Mouse (Mus musculus) embryo, embryonic 9.5 days (tissue): ENCODE data around the gene Gm29776.

Experiments used
- DNase-seq: peaks from one replicate; pipeline ENCODE4 v3.0.0-alpha.2; 2017; ENCODE audit errors: extremely low spot score

Gene Gm29776

GRCm38 (mm10) chr14:54698733-54699132 is at the start of gene Gm29776:
Gene Gm29776, minus strand, starts transcription at chr14:54698833.
- no peak for DNase-seq

- DNase-seq: no peak
Observed at GRCm38 (mm10) chr14:54746038-54746437, 47.4 kb upstream of the Gm29776 start.

- no peak for DNase-seq
Observed at GRCm38 (mm10) chr14:54744473-54744872, 45.8 kb upstream of the Gm29776 start.

GRCm38 (mm10) chr14:54742375-54742774 is 43.7 kb upstream of the Gm29776 start:
- DNase-seq: no peak

GRCm38 (mm10) chr14:54741721-54742120 is 43.1 kb upstream of the Gm29776 start:
- DNase-seq: no peak

- no peak for DNase-seq
Observed at GRCm38 (mm10) chr14:54737634-54738033, 39.0 kb upstream of the Gm29776 start.

- DNase-seq: no peak
Observed at GRCm38 (mm10) chr14:54736555-54737552, 38.2 kb upstream of the Gm29776 start.

GRCm38 (mm10) chr14:54735221-54735620 is 36.6 kb upstream of the Gm29776 start:
- no peak for DNase-seq

- no peak for DNase-seq
Observed at GRCm38 (mm10) chr14:54734004-54734403, 35.4 kb upstream of the Gm29776 start.

GRCm38 (mm10) chr14:54732206-54732605 is 33.6 kb upstream of the Gm29776 start:
- no peak for DNase-seq

GRCm38 (mm10) chr14:54730305-54730704 is 31.7 kb upstream of the Gm29776 start:
- DNase-seq: no peak

- DNase-seq: no peak
Observed at GRCm38 (mm10) chr14:54728823-54729653, 30.4 kb upstream of the Gm29776 start.

- no peak for DNase-seq
Observed at GRCm38 (mm10) chr14:54727565-54727964, 28.9 kb upstream of the Gm29776 start.

- no peak for DNase-seq
Observed at GRCm38 (mm10) chr14:54724049-54724448, 25.4 kb upstream of the Gm29776 start.

GRCm38 (mm10) chr14:54721711-54722110 is 23.1 kb upstream of the Gm29776 start:
- DNase-seq: no peak

- DNase-seq: no peak
Observed at GRCm38 (mm10) chr14:54720654-54721350, 22.2 kb upstream of the Gm29776 start.

GRCm38 (mm10) chr14:54720041-54720440 is 21.4 kb upstream of the Gm29776 start:
- DNase-seq: no peak

- no peak for DNase-seq
Observed at GRCm38 (mm10) chr14:54715402-54715801, 16.8 kb upstream of the Gm29776 start.

GRCm38 (mm10) chr14:54714617-54715081 is 16.0 kb upstream of the Gm29776 start:
- DNase-seq: no peak

- DNase-seq: peak; percentile 82
Observed at GRCm38 (mm10) chr14:54714121-54714520, 15.5 kb upstream of the Gm29776 start.

- no peak for DNase-seq
Observed at GRCm38 (mm10) chr14:54712861-54713260, 14.2 kb upstream of the Gm29776 start.

GRCm38 (mm10) chr14:54712074-54712473 is 13.4 kb upstream of the Gm29776 start, which contains the start of gene Cebpe:
Gene Cebpe, minus strand, starts transcription at chr14:54712174.
- DNase-seq: no peak
